Mouse (Mus musculus) G1E (cell line): Measurements from ENCODE around the gene Gpat3.

Experiments
- CTCF ChIP-seq: IDR thresholded peaks from 2 replicates; pipeline ENCODE4 v1.5.1; 2012; ENCODE audit warnings: low read depth, low read length, inconsistent platforms, mixed read lengths
- GATA1 ChIP-seq: IDR thresholded peaks from 2 replicates; pipeline ENCODE4 v1.6.1; 2012; ENCODE audit warnings: borderline replicate concordance, low read length, inconsistent platforms, mixed read lengths
- POLR2AphosphoS5 ChIP-seq: IDR thresholded peaks from 2 replicates; pipeline ENCODE4 v1.6.1; 2012; ENCODE audit warnings: low read depth, low read length, inconsistent platforms; ENCODE audit not compliant: insufficient replicate concordance

DNA sequence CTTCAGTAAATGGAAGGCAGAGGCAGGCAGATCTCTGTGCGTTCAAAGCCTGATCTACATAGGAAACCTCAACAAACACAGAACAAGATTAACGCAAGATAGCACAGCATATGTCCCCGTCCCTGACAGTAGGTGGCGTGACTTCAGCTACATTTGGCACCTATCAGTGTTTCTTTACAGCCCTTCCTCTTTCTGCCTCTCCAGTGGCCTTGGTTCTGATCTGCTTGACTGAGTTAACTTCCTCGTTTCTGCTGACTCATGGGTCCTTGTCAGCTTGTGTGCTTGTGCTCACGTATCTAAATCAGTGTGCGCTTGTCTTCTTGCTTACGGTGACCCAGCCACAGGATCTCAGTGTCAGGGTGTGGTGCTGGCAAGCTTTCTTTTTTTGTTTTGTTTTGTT lies 26.5 kb downstream of the Gpat3 start:
- TF ChIP-seq CTCF (no peak), GATA1 (no peak), POLR2AphosphoS5 (no peak)
